Mouse (Mus musculus) megakaryocyte-erythroid progenitor cell, adult 5-6 weeks (primary cell): Measurements from ENCODE around the gene Fyn. TPM values are rescaled to one million over a fixed set of nuclear protein-coding genes. Genes with fewer than 3 reads are reported as not detected.

ENCODE experiments used
- ATAC-seq: replicated peaks from 2 replicates; pipeline ENCODE4 v1.8.0; 2016; ENCODE audit warnings: mild to moderate bottlenecking, inconsistent platforms; ENCODE audit not compliant: severe bottlenecking, poor library complexity, low FRiP score, low TSS enrichment
- total RNA-seq, 2 experiments: library from RNA; stranded (forward) in 1 of 2; stranded (reverse) in 1 of 2; fragments of 200-1000, 215-1000 nt in 1 of 2; fragments of >200 nt in 1 of 2; fragmentation: Nextera tagmentation in 1 of 2; gene quantifications; 2 replicates each; pipeline ENCODE4 v1.2.3; 2014 to 2017

Fyn gene
- total RNA-seq (2014; fragmentation: Nextera tagmentation) = 10.7 and 16.5 TPM in 2 replicates
- 29.4 and 37.7 TPM in 2 replicates for total RNA-seq (2017)

DNA sequence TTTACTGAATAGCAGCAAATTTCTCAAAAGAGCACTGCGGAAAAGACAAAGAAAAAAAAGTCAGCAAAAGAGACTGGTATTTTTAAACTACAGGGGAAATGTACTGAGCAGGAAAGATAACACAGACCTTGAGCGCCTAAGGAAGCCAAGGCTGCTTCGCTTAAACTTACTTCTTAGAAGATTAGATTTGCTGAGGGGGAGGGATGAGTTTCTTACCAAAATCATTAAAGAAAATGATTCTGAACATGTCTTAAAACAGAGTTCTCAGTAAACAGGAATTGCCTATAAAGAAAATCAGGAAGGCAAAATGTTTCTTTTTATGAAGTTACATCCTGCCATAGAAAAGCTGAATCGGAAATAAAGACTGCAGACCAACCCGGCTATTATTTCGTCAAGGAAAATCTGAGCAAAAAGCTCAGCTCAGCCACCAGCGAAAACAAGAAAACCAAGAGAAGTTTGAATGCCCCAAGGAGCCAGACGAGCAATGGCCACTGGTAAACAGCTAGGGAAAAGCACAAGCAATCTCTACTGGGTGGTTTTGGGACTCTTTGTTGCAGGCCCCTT, at the start of gene Fyn:
Gene Fyn (plus strand): TSS at position 284 of the 564 bp plus-strand sequence.
- ATAC-seq = no peak

DNA sequence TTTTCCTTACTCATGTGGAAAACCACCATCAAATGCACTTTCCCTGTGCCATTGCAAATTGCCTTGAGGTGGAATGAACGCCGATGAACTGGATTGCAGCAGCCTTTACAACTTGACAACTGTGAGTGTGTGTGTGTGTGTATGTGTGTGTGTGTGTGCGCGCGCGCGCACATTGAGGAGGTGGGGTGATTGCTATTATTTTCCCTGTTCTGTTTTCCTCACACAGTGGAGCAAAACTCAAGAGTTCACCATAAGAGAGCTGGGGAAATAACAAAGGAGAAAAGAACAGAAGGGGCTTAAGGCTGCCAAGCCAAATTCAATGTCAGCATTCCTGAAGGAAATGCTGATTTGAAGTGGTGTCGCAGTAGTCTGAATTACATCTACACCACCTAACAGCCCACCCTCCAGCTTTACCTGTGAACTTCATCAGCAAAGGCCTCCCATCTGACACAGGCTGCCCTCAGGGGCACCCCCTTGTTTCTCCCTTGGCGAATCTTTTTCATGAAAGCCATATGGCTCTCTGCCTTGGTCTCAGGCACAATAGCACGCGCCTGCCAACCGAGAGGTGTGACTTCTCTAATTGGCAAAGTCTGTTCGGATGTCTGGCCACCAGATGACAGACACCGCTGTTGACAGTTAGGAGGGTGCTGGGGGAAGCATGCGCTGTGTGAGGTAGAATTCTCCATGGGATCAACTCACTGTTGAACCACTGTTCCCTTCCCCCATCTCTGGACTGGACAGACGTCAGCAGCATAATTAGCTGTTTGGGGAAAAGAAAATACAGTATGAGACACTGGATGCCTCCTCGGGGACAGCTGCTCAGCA, 47.6 kb upstream of the Fyn start:
- no peak for ATAC-seq

GRCm38 (mm10) chr10:39321623-39321985, 47.1 kb upstream of the Fyn start:
- no peak for ATAC-seq

- no peak for ATAC-seq
Observed at GRCm38 (mm10) chr10:39322143-39322542, 46.5 kb upstream of the Fyn start.

DNA sequence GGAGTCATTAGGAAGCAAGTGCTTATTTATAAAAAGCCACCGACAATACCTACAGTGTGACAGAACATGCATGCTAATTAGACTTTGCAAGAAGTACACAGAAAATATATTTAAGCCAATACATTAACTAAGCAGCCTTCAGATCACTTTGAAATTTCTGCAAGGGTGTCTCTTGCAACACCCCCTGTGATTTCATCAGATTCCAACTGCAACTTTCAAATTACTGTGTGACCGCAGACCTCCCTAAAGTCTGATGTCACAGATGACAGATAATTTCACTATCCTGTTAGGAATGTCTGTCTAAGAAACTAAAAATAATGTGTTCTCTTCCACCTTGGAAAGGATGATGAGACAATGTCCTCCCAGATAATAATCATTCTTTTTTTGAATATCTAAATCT, 44.4 kb upstream of the Fyn start:
- ATAC-seq = no peak

DNA sequence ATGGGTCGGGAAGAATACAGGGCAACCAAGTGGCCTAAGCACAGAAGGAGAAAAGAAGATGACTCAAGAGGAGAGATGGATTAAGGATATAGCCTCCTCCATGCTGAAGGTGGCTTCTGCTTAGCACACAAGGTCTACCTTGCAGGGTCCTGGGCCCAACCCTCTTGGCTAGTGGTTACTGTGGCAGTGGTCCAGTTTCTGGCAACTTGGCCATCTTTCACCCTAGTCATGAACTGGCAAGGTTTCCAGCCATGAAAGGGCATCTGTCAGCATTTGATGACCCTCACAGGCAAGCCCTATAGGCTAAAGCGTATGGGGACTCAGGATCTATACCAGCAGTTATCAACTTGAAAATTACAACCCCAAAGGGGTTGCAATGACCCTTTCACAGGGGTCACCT, 40.0 kb upstream of the Fyn start:
- no peak for ATAC-seq

DNA sequence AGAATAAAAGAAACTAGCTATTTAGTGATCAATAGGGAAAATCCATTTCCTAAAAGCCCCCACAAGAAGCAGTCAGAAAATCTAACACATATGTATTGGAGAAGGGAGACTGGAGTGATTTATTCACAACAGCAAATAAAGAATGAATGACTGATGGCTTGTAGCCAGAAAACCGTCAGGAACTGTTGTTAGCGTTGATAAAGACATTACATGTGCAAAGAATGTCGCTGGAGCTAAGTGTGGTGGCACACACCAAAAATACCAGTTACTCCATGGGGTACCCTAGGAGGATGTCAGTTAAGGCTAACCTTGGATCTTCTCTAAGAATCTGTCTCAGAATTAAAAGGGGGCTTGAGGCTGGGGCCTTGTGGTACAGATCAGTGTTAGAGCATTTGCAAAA, 34.3 kb upstream of the Fyn start:
- ATAC-seq = no peak

- ATAC-seq = no peak
Observed at GRCm38 (mm10) chr10:39335880-39336279, 32.8 kb upstream of the Fyn start.

DNA sequence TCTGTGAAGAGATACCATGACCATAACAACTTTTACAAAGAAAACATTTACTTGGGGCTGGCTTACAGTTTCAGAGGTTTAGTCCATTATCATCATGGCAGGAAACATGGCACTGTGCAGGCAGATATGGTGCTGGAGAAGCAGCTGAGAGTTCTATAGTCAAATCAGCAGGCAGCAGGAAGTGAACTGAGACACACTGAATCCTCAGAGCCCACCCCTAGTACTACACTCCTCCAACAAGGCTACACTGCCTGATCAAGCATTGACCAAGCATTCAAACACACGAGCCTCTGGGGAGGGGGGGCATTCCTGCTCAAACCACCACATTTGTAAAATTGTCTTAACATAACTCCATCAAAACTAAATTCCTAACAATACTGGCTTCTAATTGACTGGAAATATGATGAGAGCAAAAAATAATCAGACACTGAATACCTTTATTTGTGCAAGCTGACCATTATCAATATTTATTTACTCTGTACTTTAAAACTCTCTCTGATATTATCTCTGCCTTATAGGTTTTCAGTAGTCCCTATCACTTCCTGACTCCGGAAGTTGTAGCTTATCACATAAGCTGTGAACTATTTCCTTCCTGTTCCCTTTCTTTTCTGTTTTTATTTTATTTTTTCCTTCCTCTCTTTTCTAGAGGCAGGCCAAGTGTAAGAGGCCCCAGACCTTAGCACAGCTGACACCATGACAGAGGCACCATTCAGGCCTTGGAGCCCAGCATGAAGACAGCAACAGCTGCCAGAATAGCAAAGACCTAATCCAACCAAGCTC, 29.3 kb upstream of the Fyn start:
- ATAC-seq = no peak

DNA sequence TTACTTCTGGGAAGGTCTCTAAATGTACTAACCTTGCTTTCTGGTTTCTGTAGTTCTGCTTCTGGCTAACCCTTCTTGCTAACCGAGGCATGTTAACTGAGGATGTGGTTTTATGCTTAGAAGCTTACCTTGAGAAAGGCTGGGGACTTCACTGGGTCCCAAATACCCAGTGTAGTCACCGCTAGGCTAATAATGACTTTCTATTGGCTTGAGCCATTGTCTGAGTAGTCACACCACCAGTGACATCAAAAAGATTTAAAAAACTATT, 28.8 kb upstream of the Fyn start:
- no peak for ATAC-seq

GRCm38 (mm10) chr10:39343551-39343950, 25.1 kb upstream of the Fyn start:
- no peak for ATAC-seq

GRCm38 (mm10) chr10:39345921-39346320, 22.7 kb upstream of the Fyn start:
- ATAC-seq = no peak

GRCm38 (mm10) chr10:39349781-39350364, 18.8 kb upstream of the Fyn start:
- ATAC-seq = no peak

- ATAC-seq = no peak
Observed at GRCm38 (mm10) chr10:39364196-39364595, 4.5 kb upstream of the Fyn start.

GRCm38 (mm10) chr10:39369502-39369931, 862 bp downstream of the Fyn start:
- peak; percentile 99 for ATAC-seq

GRCm38 (mm10) chr10:39369977-39370785, 1.5 kb downstream of the Fyn start:
- 0 out of 2 replicates have a peak, but pooled peaks have one; percentile 12 for ATAC-seq

- peak; percentile 76 for ATAC-seq
Observed at GRCm38 (mm10) chr10:39370786-39371221, 2.1 kb downstream of the Fyn start.

- no peak for ATAC-seq
Observed at GRCm38 (mm10) chr10:39371467-39371866, 2.8 kb downstream of the Fyn start.

- no peak for ATAC-seq
Observed at GRCm38 (mm10) chr10:39371991-39372390, 3.3 kb downstream of the Fyn start.
